In genomic region chr16:25746807-25747206, GRCm38 (mm10) we compare ENCODE assay signal across 8 mouse cellular contexts.
DNase-seq lines count a peak whose midpoint lies in the region.

No protein-coding gene starts in this region.

- peak; percentile 5 for DNase-seq in adrenal gland, postnatal 14 days
- DNase-seq in adrenal gland, adult 8-10 months: no peak
- DNase-seq in 3134 (ENCODE audit: extremely low read depth, insufficient read length, low spot score): peak; percentile 35
- DNase-seq in forelimb bud, embryonic 11.5 days (ENCODE audit: low read depth, low spot score): peak; percentile 59
- DNase-seq in kidney, postnatal 14 days: peak; percentile 69
- DNase-seq in B cell, adult 2 months: no peak
- no peak for DNase-seq in left cerebral cortex, postnatal 4 days
- no peak for DNase-seq in cerebellum, postnatal 36 days

- intact Hi-C loops in left cerebral cortex, postnatal 4 days (cut with DNase I): no loop called here

Comparison
In these comparisons a context has a peak if more than half of its experiments do, and no peak if none do; other contexts are left out.
1. DNase-seq: peak in adrenal gland, postnatal 14 days (single experiment), 3134 (single experiment), forelimb bud, embryonic 11.5 days (single experiment) and kidney, postnatal 14 days (single experiment); none in adrenal gland, adult 8-10 months (single experiment), B cell, adult 2 months (0 of 2), left cerebral cortex, postnatal 4 days (single experiment) and cerebellum, postnatal 36 days (0 of 2).